Mouse (Mus musculus): ENCODE data around the gene Adar. TPM values are rescaled to one million over a fixed set of nuclear protein-coding genes. Genes with fewer than 3 reads are reported as not detected.

Adar gene
- polyA plus RNA-seq (2014; fragmentation: Nextera tagmentation; extraction: Ambion mirVana), result 31.6 and 35.8 TPM in 2 replicates

DNA sequence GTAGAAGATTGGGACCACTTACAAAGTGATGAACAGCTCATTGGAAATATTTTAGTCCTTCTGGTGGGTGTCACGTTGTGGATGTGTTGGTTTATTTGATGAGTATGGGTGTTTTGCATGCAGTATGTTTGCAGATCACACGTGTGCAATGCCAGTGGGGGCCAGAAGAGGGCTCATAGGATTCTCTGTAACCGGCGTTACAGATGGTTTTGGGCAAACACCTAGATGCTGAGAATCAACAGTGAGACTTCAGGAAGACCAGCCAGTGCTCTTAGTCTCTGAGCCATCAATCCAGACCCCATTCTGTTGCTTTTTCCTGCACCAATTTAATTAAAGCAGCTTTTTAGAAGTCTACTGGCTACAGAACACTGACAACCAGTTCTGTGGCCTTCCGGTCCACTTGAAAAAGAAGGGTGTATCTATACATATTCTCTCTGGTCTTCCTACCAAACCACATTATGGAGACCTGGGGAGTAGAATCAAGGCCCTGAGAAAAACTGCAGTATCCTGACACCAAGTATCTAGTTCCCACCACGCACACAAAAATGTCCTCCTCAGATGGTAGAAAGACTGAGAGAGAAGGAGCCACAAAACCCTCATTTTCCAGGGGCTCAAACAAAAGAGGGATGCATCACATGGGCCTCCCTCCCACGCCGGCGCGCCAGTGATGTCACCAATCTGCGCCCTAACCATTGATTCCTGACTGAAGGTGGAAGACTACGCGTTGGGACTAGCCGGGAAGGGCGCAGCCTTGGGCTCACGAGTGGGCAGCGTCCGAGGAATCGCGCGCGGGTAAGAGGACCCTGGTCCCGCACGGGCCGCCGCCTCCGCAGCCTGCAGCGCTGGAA lies at the start of gene Adar:
Gene Adar (plus strand): TSS at position 664 of the 848 bp plus-strand sequence.
- peak within 1 kb of the TSS; percentile 89 for H3K9ac ChIP-seq
- peak within 1 kb of the TSS; percentile 90 for H3K4me3 ChIP-seq (replicated peaks; ENCODE audit: low read length)
- H3K4me1 ChIP-seq (replicated peaks; ENCODE audit: control insufficient read depth, insufficient read depth, low read length), result peaks cover 12% of the 10 kb centered on the region
- peak; percentile 89 for DNase-seq (ENCODE audit: low spot score)
- H3K9me3 ChIP-seq (ENCODE audit: control insufficient read depth, low read length), result no peaks in the 10 kb centered on the region
- H3K4me2 ChIP-seq (replicated peaks), result peak within 1 kb of the TSS; percentile 79
- H3K27ac ChIP-seq, result peak within 1 kb of the TSS; percentile 91
- H3K36me3 ChIP-seq (replicated peaks; ENCODE audit: control insufficient read depth, insufficient read depth), result no peaks in the 10 kb centered on the region
- peak; percentile 86 for ATAC-seq (ENCODE audit: low FRiP score)
- 6% methylated on average over 28 of the region's 28 CpGs for WGBS
- H3K27me3 ChIP-seq (ENCODE audit: control insufficient read depth, insufficient read depth, low read length), result no peaks in the 10 kb centered on the region

- H3K9ac ChIP-seq, result no peak overlapping the region
- H3K27me3 ChIP-seq (ENCODE audit: control insufficient read depth, insufficient read depth, low read length), result no peaks in the 10 kb centered on the region
- no peak overlapping the region for H3K4me2 ChIP-seq (replicated peaks)
- no peak for ATAC-seq (ENCODE audit: low FRiP score)
- no peaks in the 10 kb centered on the region for H3K9me3 ChIP-seq (ENCODE audit: control insufficient read depth, low read length)
- H3K36me3 ChIP-seq (replicated peaks; ENCODE audit: control insufficient read depth, insufficient read depth), result no peaks in the 10 kb centered on the region
- H3K27ac ChIP-seq, result no peak overlapping the region
- H3K4me1 ChIP-seq (replicated peaks; ENCODE audit: control insufficient read depth, insufficient read depth, low read length), result peaks cover 17% of the 10 kb centered on the region
- WGBS, result 41% methylated on average over 11 of the region's 11 CpGs
- no peak for DNase-seq (ENCODE audit: low spot score)
- H3K4me3 ChIP-seq (replicated peaks; ENCODE audit: low read length), result no peak overlapping the region
These were observed 47.7 kb upstream of the Adar start for GRCm38 (mm10) chr3:89667131-89667530.

- Histone ChIP-seq H3K4me1 (replicated peaks; ENCODE audit: control insufficient read depth, insufficient read depth, low read length) (no peaks in the 10 kb centered on the region), H3K27me3 (ENCODE audit: control insufficient read depth, insufficient read depth, low read length) (no peaks in the 10 kb centered on the region), H3K4me2 (replicated peaks) (no peak overlapping the region), H3K27ac (no peak overlapping the region), H3K9me3 (ENCODE audit: control insufficient read depth, low read length) (no peaks in the 10 kb centered on the region), H3K9ac (no peak overlapping the region), H3K36me3 (replicated peaks; ENCODE audit: control insufficient read depth, insufficient read depth) (no peaks in the 10 kb centered on the region), H3K4me3 (replicated peaks; ENCODE audit: low read length) (no peak overlapping the region)
- 86% methylated on average over 6 of the region's 6 CpGs for WGBS
- ATAC-seq (ENCODE audit: low FRiP score) (no peak), DNase-seq (ENCODE audit: low spot score) (no peak)
These were observed 43.5 kb upstream of the Adar start for GRCm38 (mm10) chr3:89671334-89671733.

DNA sequence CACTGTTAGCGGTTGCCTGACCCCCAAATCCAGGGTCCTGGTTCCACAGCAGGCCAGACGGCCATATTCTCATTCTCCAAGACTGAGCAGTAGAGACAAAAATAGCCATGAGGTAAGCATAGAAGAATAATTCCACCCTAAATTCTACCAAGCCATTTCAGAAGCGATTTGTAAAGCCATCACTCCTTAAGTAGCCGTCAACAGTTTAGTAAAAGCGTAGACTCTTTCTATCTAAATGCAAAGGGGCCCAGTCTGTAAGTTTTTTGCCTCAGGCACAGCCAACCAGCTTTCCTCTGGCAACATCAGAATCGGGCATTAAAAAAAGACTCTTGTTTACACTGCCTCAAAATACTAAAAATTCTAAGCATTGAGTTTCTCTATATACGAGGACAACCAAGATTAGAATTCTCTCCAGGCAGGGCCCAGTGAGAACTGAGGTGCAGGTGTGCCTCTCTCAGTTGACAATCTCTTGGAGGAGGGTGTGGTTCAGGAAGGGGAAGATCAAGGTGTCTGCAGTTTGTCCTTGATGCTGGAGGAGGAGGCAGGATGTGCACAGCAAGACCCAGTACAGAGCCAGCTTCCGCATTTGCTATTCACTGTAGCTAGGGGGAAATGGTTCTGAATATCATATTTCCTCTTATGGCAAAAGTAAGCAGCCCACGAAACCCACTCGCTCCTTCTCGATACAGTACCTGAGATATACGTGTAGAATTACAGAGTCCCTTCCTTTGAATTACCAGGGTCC lies 42.1 kb upstream of the Adar start:
- H3K36me3 ChIP-seq (replicated peaks; ENCODE audit: control insufficient read depth, insufficient read depth), result no peaks in the 10 kb centered on the region
- no peak for ATAC-seq (ENCODE audit: low FRiP score)
- no peak overlapping the region for H3K9ac ChIP-seq
- DNase-seq (ENCODE audit: low spot score), result no peak
- no peak overlapping the region for H3K4me3 ChIP-seq (replicated peaks; ENCODE audit: low read length)
- H3K27ac ChIP-seq, result no peak overlapping the region
- 86% methylated on average over 12 of the region's 12 CpGs for WGBS
- no peaks in the 10 kb centered on the region for H3K27me3 ChIP-seq (ENCODE audit: control insufficient read depth, insufficient read depth, low read length)
- no peak overlapping the region for H3K4me2 ChIP-seq (replicated peaks)
- H3K4me1 ChIP-seq (replicated peaks; ENCODE audit: control insufficient read depth, insufficient read depth, low read length), result 0 out of 2 replicates have a peak, but pooled peaks cover 4% of the 10 kb centered on the region
- H3K9me3 ChIP-seq (ENCODE audit: control insufficient read depth, low read length), result no peaks in the 10 kb centered on the region

GRCm38 (mm10) chr3:89677617-89678016 lies 37.2 kb upstream of the Adar start:
- H3K4me2 ChIP-seq (replicated peaks), result no peak overlapping the region
- no peak overlapping the region for H3K9ac ChIP-seq
- H3K27me3 ChIP-seq (ENCODE audit: control insufficient read depth, insufficient read depth, low read length), result no peaks in the 10 kb centered on the region
- ATAC-seq (ENCODE audit: low FRiP score) (0 out of 2 replicates have a peak, but pooled peaks have one; percentile 27), DNase-seq (ENCODE audit: low spot score) (no peak)
- 28% methylated on average over 5 of the region's 5 CpGs for WGBS
- peaks cover 12% of the 10 kb centered on the region; the same call in 1 of the 2 replicates for H3K4me1 ChIP-seq (replicated peaks; ENCODE audit: control insufficient read depth, insufficient read depth, low read length)
- no peak overlapping the region for H3K4me3 ChIP-seq (replicated peaks; ENCODE audit: low read length)
- H3K36me3 ChIP-seq (replicated peaks; ENCODE audit: control insufficient read depth, insufficient read depth), result no peaks in the 10 kb centered on the region
- H3K9me3 ChIP-seq (ENCODE audit: control insufficient read depth, low read length), result no peaks in the 10 kb centered on the region
- peak overlapping the region; percentile 51; the same call in 1 of the 2 replicates for H3K27ac ChIP-seq

DNA sequence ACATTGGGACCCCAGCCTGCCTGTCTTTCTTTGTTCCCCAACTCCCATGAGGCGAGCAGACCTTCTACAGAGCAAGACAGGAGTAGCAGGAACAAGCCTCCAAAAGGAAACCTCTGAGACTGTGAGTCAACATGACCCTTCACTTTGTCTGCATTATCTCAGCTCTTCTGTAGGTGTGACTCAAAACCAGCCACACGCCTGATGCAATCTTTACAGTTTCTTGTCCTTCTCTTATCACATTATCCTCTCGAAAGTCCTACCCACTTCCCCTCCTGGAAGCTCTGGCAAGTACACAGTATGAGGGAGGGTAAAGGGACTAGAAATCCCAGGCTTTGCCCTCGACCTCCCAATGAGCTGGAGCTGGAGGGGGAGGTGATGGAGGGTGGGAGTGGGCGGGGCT lies 28.8 kb upstream of the Adar start:
- H3K36me3 ChIP-seq (replicated peaks; ENCODE audit: control insufficient read depth, insufficient read depth), result no peaks in the 10 kb centered on the region
- ATAC-seq (ENCODE audit: low FRiP score), result no peak
- H3K4me1 ChIP-seq (replicated peaks; ENCODE audit: control insufficient read depth, insufficient read depth, low read length), result peaks cover 22% of the 10 kb centered on the region
- H3K4me2 ChIP-seq (replicated peaks), result no peak overlapping the region
- H3K27me3 ChIP-seq (ENCODE audit: control insufficient read depth, insufficient read depth, low read length), result no peaks in the 10 kb centered on the region
- H3K4me3 ChIP-seq (replicated peaks; ENCODE audit: low read length), result no peak overlapping the region
- WGBS, result 55% methylated on average over 5 of the region's 5 CpGs
- no peaks in the 10 kb centered on the region for H3K9me3 ChIP-seq (ENCODE audit: control insufficient read depth, low read length)
- no peak overlapping the region for H3K27ac ChIP-seq
- H3K9ac ChIP-seq, result no peak overlapping the region
- DNase-seq (ENCODE audit: low spot score), result no peak

DNA sequence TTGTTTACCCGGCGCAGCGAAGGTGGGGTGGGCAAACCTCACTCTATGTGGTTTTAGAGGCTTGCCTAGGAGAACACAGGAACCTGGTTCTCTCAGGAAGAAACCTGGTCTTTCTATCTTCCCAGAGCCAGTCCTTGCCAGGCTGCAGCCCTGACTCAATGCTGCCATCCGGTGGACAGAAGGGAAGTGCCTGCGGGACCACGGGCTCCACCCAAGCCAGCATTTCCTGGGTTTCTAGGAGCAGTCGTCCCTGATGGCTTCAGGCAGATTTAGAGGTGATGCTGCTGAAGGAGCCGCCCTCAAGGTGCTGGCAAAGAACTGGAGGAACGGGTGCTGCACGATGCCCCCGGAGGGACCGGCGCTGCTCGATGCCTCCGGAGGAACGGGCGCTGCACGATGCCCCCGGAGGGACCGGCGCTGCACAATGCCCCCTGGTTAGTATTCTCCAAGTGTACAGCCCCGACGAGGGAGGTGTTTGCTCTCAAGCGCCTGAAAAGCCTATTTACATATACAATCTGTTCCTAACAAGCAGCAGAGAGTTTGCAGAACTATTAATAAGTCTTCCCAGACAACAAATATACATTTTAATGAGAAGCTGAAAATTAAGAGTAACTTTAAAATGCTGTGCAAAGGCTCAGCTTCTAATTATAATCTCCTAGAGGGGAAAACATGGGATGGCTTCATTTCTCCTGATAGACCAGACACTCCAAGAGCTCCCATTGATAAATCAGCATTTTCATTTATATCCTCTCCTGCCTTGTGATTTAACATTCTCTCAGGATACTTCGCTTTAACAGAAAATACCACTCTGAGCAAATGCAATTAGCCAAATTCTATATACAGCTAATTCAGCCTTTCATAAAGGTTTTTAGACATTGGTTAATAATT lies 25.9 kb upstream of the Adar start:
- WGBS, result 4% methylated on average over 25 of the region's 25 CpGs
- Histone ChIP-seq H3K27me3 (ENCODE audit: control insufficient read depth, insufficient read depth, low read length) (no peaks in the 10 kb centered on the region), H3K4me2 (replicated peaks) (peak overlapping the region; percentile 66), H3K9ac (peak overlapping the region; percentile 79), H3K4me1 (replicated peaks; ENCODE audit: control insufficient read depth, insufficient read depth, low read length) (peaks cover 12% of the 10 kb centered on the region), H3K4me3 (replicated peaks; ENCODE audit: low read length) (peak overlapping the region; percentile 40), H3K36me3 (replicated peaks; ENCODE audit: control insufficient read depth, insufficient read depth) (no peaks in the 10 kb centered on the region), H3K27ac (peak overlapping the region; percentile 83), H3K9me3 (ENCODE audit: control insufficient read depth, low read length) (no peaks in the 10 kb centered on the region)
- ATAC-seq (ENCODE audit: low FRiP score) (peak; percentile 94), DNase-seq (ENCODE audit: low spot score) (peak; percentile 94)

GRCm38 (mm10) chr3:89691776-89692175 lies 23.0 kb upstream of the Adar start:
- H3K4me1 ChIP-seq (replicated peaks; ENCODE audit: control insufficient read depth, insufficient read depth, low read length), result peaks cover 12% of the 10 kb centered on the region
- H3K36me3 ChIP-seq (replicated peaks; ENCODE audit: control insufficient read depth, insufficient read depth), result no peaks in the 10 kb centered on the region
- no peak overlapping the region for H3K4me3 ChIP-seq (replicated peaks; ENCODE audit: low read length)
- no peak overlapping the region for H3K4me2 ChIP-seq (replicated peaks)
- H3K27me3 ChIP-seq (ENCODE audit: control insufficient read depth, insufficient read depth, low read length), result no peaks in the 10 kb centered on the region
- H3K9ac ChIP-seq, result no peak overlapping the region
- H3K9me3 ChIP-seq (ENCODE audit: control insufficient read depth, low read length), result no peaks in the 10 kb centered on the region
- no peak overlapping the region for H3K27ac ChIP-seq
- DNase-seq (ENCODE audit: low spot score) (no peak), ATAC-seq (ENCODE audit: low FRiP score) (no peak)
- 82% methylated on average over 9 of the region's 9 CpGs for WGBS

Data from hindbrain, embryonic 14.5 days (tissue).